Mouse (Mus musculus) midbrain, embryonic 16.5 days (tissue): ENCODE results near the gene Mif. TPM values are rescaled to one million over a fixed set of nuclear protein-coding genes. Genes with fewer than 3 reads are reported as not detected.

ENCODE experiments used
- ATAC-seq: fragments of 200-750 bp; cut with Nextera tagmentation; 2 replicates; pipeline ENCODE4 v1.8.0; 2017; ENCODE audit warnings: moderate TSS enrichment
- H3K27ac ChIP-seq: fragments of 300-500 bp; sonication (generic); 2 replicates; pipeline ENCODE4 v1.5.1; 2014; ENCODE audit warnings: mild to moderate bottlenecking, low read length, mixed read lengths
- H3K27me3 ChIP-seq: fragments of 300-500 bp; sonication (generic); 2 replicates; pipeline ENCODE4 v1.6.1; 2014; ENCODE audit warnings: low read depth, low read length, mixed read lengths; ENCODE audit not compliant: control insufficient read depth, insufficient read depth
- H3K36me3 ChIP-seq: fragments of 300-500 bp; sonication (generic); 2 replicates; pipeline ENCODE4 v1.6.1; 2014; ENCODE audit warnings: mild to moderate bottlenecking, low read length, moderate library complexity, mixed read lengths; ENCODE audit not compliant: control insufficient read depth, insufficient read depth
- H3K4me1 ChIP-seq: fragments of 300-500 bp; sonication (generic); 2 replicates; pipeline ENCODE4 v1.6.1; 2014; ENCODE audit warnings: mild to moderate bottlenecking, low read length, mixed read lengths; ENCODE audit not compliant: control insufficient read depth, insufficient read depth
- H3K4me2 ChIP-seq: fragments of 300-500 bp; sonication (generic); 2 replicates; pipeline ENCODE4 v1.6.1; 2014; ENCODE audit warnings: mild to moderate bottlenecking, low read length, mixed read lengths
- H3K4me3 ChIP-seq: fragments of 300-500 bp; sonication (generic); 2 replicates; pipeline ENCODE4 v1.5.1; 2014; ENCODE audit warnings: low read depth, mild to moderate bottlenecking, low read length, moderate library complexity, mixed read lengths
- H3K9ac ChIP-seq: fragments of 300-500 bp; sonication (generic); 2 replicates; pipeline ENCODE4 v1.6.1; 2014; ENCODE audit warnings: low read depth, low read length, mixed read lengths
- H3K9me3 ChIP-seq: fragments of 300-500 bp; sonication (generic); replicated peaks from 2 replicates; pipeline ENCODE4 v1.6.1; 2014; ENCODE audit warnings: mild to moderate bottlenecking, low read length, mixed read lengths; ENCODE audit not compliant: control insufficient read depth, poor library complexity, severe bottlenecking
- WGBS: fragments of 180-500 bp; shearing (Covaris S2); extraction: QIAGEN DNeasy Blood & Tissue Kit; methylation state at CpG from one replicate; pipeline ENCODE4 v1.1.7; 2014; 5-methylcytosine and 5-hydroxymethylcytosine counted together
- polyA plus RNA-seq: library from polyadenylated mRNA; unstranded; fragments of >200 nt; fragmentation: Nextera tagmentation; extraction: Ambion mirVana; gene quantifications from 2 replicates; pipeline ENCODE4 v1.2.1, GENCODE M21; 2015

Mif gene
- polyA plus RNA-seq, 1 experiment from 2014 or later, result 1,460 TPM

GRCm38 (mm10) chr10:75857598-75857997 lies 2.4 kb downstream of the Mif start:
- H3K9ac ChIP-seq, result no peak overlapping the region
- H3K4me1 ChIP-seq, result peaks cover 27% of the 10 kb centered on the region
- H3K36me3 ChIP-seq, result peaks cover 2% of the 10 kb centered on the region; the same call in 1 of the 2 replicates
- H3K9me3 ChIP-seq, result no peaks in the 10 kb centered on the region
- no peak overlapping the region for H3K27ac ChIP-seq
- 95% methylated on average over 4 of the region's 4 CpGs for WGBS
- H3K4me2 ChIP-seq, result no peak overlapping the region
- H3K27me3 ChIP-seq, result no peaks in the 10 kb centered on the region
- no peak overlapping the region for H3K4me3 ChIP-seq
- ATAC-seq, result no peak

- H3K27me3 ChIP-seq, result no peaks in the 10 kb centered on the region
- H3K4me2 ChIP-seq, result no peak overlapping the region
- peaks cover 2% of the 10 kb centered on the region; the same call in 1 of the 2 replicates for H3K36me3 ChIP-seq
- H3K9me3 ChIP-seq, result no peaks in the 10 kb centered on the region
- ATAC-seq, result no peak
- 81% methylated on average over 3 of the region's 3 CpGs for WGBS
- peaks cover 27% of the 10 kb centered on the region for H3K4me1 ChIP-seq
- H3K4me3 ChIP-seq, result no peak overlapping the region
- no peak overlapping the region for H3K27ac ChIP-seq
- no peak overlapping the region for H3K9ac ChIP-seq
These were observed 3.1 kb downstream of the Mif start for GRCm38 (mm10) chr10:75856976-75857375.

- H3K27me3 ChIP-seq, result no peaks in the 10 kb centered on the region
- no peak overlapping the region for H3K4me3 ChIP-seq
- no peak overlapping the region for H3K27ac ChIP-seq
- H3K4me1 ChIP-seq, result peaks cover 24% of the 10 kb centered on the region
- H3K9me3 ChIP-seq, result no peaks in the 10 kb centered on the region
- 86% methylated on average over 11 of the region's 11 CpGs for WGBS
- peaks cover 2% of the 10 kb centered on the region; the same call in 1 of the 2 replicates for H3K36me3 ChIP-seq
- no peak for ATAC-seq
- H3K9ac ChIP-seq, result no peak overlapping the region
- no peak overlapping the region for H3K4me2 ChIP-seq
These were observed 3.7 kb downstream of the Mif start for GRCm38 (mm10) chr10:75856155-75856907.

- Histone ChIP-seq H3K4me2 (no peak overlapping the region), H3K27me3 (no peaks in the 10 kb centered on the region), H3K36me3 (peaks cover 2% of the 10 kb centered on the region; the same call in 1 of the 2 replicates), H3K9me3 (no peaks in the 10 kb centered on the region), H3K27ac (no peak overlapping the region), H3K9ac (no peak overlapping the region), H3K4me1 (peaks cover 20% of the 10 kb centered on the region), H3K4me3 (no peak overlapping the region)
- no peak for ATAC-seq
- WGBS, result 88% methylated on average over 15 of the region's 15 CpGs
These were observed 4.5 kb downstream of the Mif start for GRCm38 (mm10) chr10:75855416-75855981.

- Histone ChIP-seq H3K4me1 (peaks cover 17% of the 10 kb centered on the region), H3K36me3 (peaks cover 2% of the 10 kb centered on the region; the same call in 1 of the 2 replicates), H3K4me3 (no peak overlapping the region), H3K27ac (no peak overlapping the region), H3K27me3 (no peaks in the 10 kb centered on the region), H3K9ac (no peak overlapping the region), H3K4me2 (no peak overlapping the region), H3K9me3 (no peaks in the 10 kb centered on the region)
- WGBS, result 89% methylated on average over 6 of the region's 6 CpGs
- ATAC-seq, result no peak
These were observed 5.2 kb downstream of the Mif start for GRCm38 (mm10) chr10:75854791-75855190.

DNA sequence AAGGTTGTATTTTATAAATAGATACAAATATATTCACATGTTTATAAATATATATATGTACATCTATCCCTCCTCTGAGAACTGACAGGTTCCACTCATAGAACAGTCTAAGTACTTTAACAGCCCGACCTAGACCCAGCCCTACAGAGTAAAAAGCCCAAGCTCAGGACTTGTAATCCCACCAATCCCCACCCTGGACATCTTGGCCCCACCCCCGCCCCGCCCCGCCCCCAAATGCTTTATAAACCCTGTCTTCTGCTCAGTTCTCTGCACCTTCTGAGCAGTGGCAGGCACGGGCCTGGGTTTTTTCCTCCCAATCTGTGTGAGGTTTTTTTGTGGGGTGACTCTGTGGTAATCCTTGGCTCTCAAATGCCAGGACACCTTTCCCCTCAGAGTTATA lies 5.9 kb downstream of the Mif start:
- H3K4me3 ChIP-seq, result no peak overlapping the region
- WGBS, result 45% methylated on average over 5 of the region's 5 CpGs
- no peak overlapping the region for H3K27ac ChIP-seq
- peaks cover 17% of the 10 kb centered on the region for H3K4me1 ChIP-seq
- H3K36me3 ChIP-seq, result peaks cover 2% of the 10 kb centered on the region; the same call in 1 of the 2 replicates
- no peaks in the 10 kb centered on the region for H3K9me3 ChIP-seq
- ATAC-seq, result no peak; the same call in 1 of the 2 replicates
- H3K4me2 ChIP-seq, result no peak overlapping the region
- H3K27me3 ChIP-seq, result no peaks in the 10 kb centered on the region
- no peak overlapping the region for H3K9ac ChIP-seq

DNA sequence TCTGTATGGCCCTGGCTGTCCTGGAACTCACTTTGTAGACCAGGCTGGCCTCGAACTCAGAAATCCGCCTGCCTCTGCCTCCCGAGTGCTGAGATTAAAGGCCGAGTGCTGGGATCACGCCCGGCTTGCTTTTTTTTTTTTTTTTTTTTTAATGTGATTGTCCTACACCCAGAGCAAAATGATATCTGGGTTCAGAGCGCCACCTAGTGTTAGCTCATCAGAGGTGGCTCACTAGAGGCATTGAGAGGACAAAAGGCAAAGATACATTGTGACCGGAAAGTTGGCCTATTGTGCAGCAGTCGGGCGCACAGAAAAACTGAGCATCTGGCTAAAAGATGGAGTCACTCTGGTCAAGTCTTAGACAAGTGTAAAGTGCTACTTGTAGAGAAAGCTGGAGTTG lies 6.6 kb downstream of the Mif start:
- Histone ChIP-seq H3K9me3 (no peaks in the 10 kb centered on the region), H3K4me2 (no peak overlapping the region), H3K9ac (no peak overlapping the region), H3K27ac (no peak overlapping the region), H3K4me1 (peaks cover 11% of the 10 kb centered on the region), H3K4me3 (no peak overlapping the region), H3K27me3 (no peaks in the 10 kb centered on the region), H3K36me3 (peaks cover 2% of the 10 kb centered on the region; the same call in 1 of the 2 replicates)
- peak; percentile 47; the same call in 1 of the 2 replicates for ATAC-seq
- 18% methylated on average over 10 of the region's 10 CpGs for WGBS

GRCm38 (mm10) chr10:75852539-75853125 lies 7.4 kb downstream of the Mif start:
- 97% methylated on average over 12 of the region's 12 CpGs for WGBS
- H3K36me3 ChIP-seq, result 0 out of 2 replicates have a peak, but pooled peaks cover 2% of the 10 kb centered on the region
- no peak for ATAC-seq

GRCm38 (mm10) chr10:75851681-75852080 lies 8.4 kb downstream of the Mif start:
- Histone ChIP-seq H3K27ac (no peak overlapping the region), H3K4me2 (no peak overlapping the region), H3K9ac (no peak overlapping the region), H3K36me3 (no peaks in the 10 kb centered on the region), H3K27me3 (no peaks in the 10 kb centered on the region), H3K9me3 (no peaks in the 10 kb centered on the region), H3K4me3 (no peak overlapping the region), H3K4me1 (peaks cover 5% of the 10 kb centered on the region; the same call in 1 of the 2 replicates)
- no peak for ATAC-seq
- 38% methylated on average over 3 of the region's 3 CpGs for WGBS

More at GRCm38 (mm10) chr10:75852539-75853125, 7.4 kb downstream of the Mif start:
- Histone ChIP-seq H3K9ac (no peak overlapping the region), H3K27me3 (no peaks in the 10 kb centered on the region), H3K4me1 (peaks cover 5% of the 10 kb centered on the region; the same call in 1 of the 2 replicates), H3K27ac (no peak overlapping the region), H3K9me3 (no peaks in the 10 kb centered on the region), H3K4me2 (no peak overlapping the region), H3K4me3 (no peak overlapping the region)
